Mouse (Mus musculus): ENCODE data around the gene Zfp467.

Zfp467 gene

GRCm38 (mm10) chr6:48445181-48446101 is at the start of gene Zfp467:
Gene Zfp467 (minus strand): TSS chr6:48445825.
- no peak for DNase-seq (ENCODE audit: low read depth, low spot score)

GRCm38 (mm10) chr6:48493136-48493730 is 47.6 kb upstream of the Zfp467 start:
- DNase-seq (ENCODE audit: low read depth, low spot score), result no peak

GRCm38 (mm10) chr6:48491361-48491760 is 45.7 kb upstream of the Zfp467 start:
- DNase-seq (ENCODE audit: low read depth, low spot score), result no peak

GRCm38 (mm10) chr6:48489741-48490140 is 44.1 kb upstream of the Zfp467 start:
- DNase-seq (ENCODE audit: low read depth, low spot score), result no peak

- DNase-seq (ENCODE audit: low read depth, low spot score), result no peak
Observed at GRCm38 (mm10) chr6:48487747-48488725, 42.4 kb upstream of the Zfp467 start.

GRCm38 (mm10) chr6:48482501-48482900 is 36.9 kb upstream of the Zfp467 start:
- DNase-seq (ENCODE audit: low read depth, low spot score), result no peak

- no peak for DNase-seq (ENCODE audit: low read depth, low spot score)
Observed at GRCm38 (mm10) chr6:48478446-48478845, 32.8 kb upstream of the Zfp467 start.

- no peak for DNase-seq (ENCODE audit: low read depth, low spot score)
Observed at GRCm38 (mm10) chr6:48470739-48471138, 25.1 kb upstream of the Zfp467 start.

GRCm38 (mm10) chr6:48467490-48467889 is 21.9 kb upstream of the Zfp467 start:
- no peak for DNase-seq (ENCODE audit: low read depth, low spot score)

- DNase-seq (ENCODE audit: low read depth, low spot score), result no peak
Observed at GRCm38 (mm10) chr6:48466715-48467114, 21.1 kb upstream of the Zfp467 start.

- no peak for DNase-seq (ENCODE audit: low read depth, low spot score)
Observed at GRCm38 (mm10) chr6:48464966-48465679, 19.5 kb upstream of the Zfp467 start.

GRCm38 (mm10) chr6:48452771-48453170 is 7.1 kb upstream of the Zfp467 start:
- no peak for DNase-seq (ENCODE audit: low read depth, low spot score)

GRCm38 (mm10) chr6:48452151-48452550 is 6.5 kb upstream of the Zfp467 start:
- no peak for DNase-seq (ENCODE audit: low read depth, low spot score)

- DNase-seq (ENCODE audit: low read depth, low spot score), result no peak
Observed at GRCm38 (mm10) chr6:48448527-48448926, 2.9 kb upstream of the Zfp467 start.

GRCm38 (mm10) chr6:48447929-48448328 is 2.3 kb upstream of the Zfp467 start, which contains the start of gene Sspo:
Gene Sspo (plus strand): TSS chr6:48448229.
- no peak for DNase-seq (ENCODE audit: low read depth, low spot score)

- no peak for DNase-seq (ENCODE audit: low read depth, low spot score)
Observed at GRCm38 (mm10) chr6:48446896-48447295, 1.3 kb upstream of the Zfp467 start.

GRCm38 (mm10) chr6:48446256-48446655 is 631 bp upstream of the Zfp467 start:
- DNase-seq (ENCODE audit: low read depth, low spot score), result no peak

GRCm38 (mm10) chr6:48444310-48445180 is 1.1 kb downstream of the Zfp467 start:
- DNase-seq (ENCODE audit: low read depth, low spot score), result peak; percentile 91

GRCm38 (mm10) chr6:48443592-48444309 is 1.9 kb downstream of the Zfp467 start:
- DNase-seq (ENCODE audit: low read depth, low spot score), result no peak

Data from embryo, embryonic 11.5 days (tissue).